Mouse (Mus musculus): ENCODE data around the gene Slc35a3. TPM values are rescaled to one million over a fixed set of nuclear protein-coding genes. Genes with fewer than 3 reads are reported as not detected.
"Not testable (repeated sequence)": the region's sequence is repeated elsewhere in the genome, so short reads cannot be mapped to it uniquely, and the experiment has no call there.

Gene Slc35a3
- polyA plus RNA-seq (2012; ENCODE audit: insufficient read depth, low replicate concordance): 4.1 and 4.5 TPM in 2 replicates

- Histone ChIP-seq H3K36me3 (replicated peaks; ENCODE audit: low read length) (peaks cover 3% of the 10 kb centered on the region), H3K4me1 (peaks cover 60% of the 10 kb centered on the region), H3K9me3 (peaks cover 5% of the 10 kb centered on the region), H3K27me3 (replicated peaks) (no peaks in the 10 kb centered on the region), H3K4me3 (replicated peaks) (peak within 1 kb of the TSS; percentile 99)
- TF ChIP-seq GATA1 (IDR thresholded peaks at IDR 0.05; ENCODE audit: borderline replicate concordance, low read length) (no peak), FLI1 (IDR thresholded peaks at IDR 0.05; ENCODE audit: low read length) (no peak)
Measured at GRCm38 (mm10) chr3:116712436-116712881, at the start of gene Slc35a3. Slc35a3 (minus strand) TSS chr3:116712831.

GRCm38 (mm10) chr3:116752818-116753217 lies 40.2 kb upstream of the Slc35a3 start:
- no peaks in the 10 kb centered on the region for H3K9me3 ChIP-seq
- H3K36me3 ChIP-seq (replicated peaks; ENCODE audit: low read length): peaks cover 82% of the 10 kb centered on the region
- peaks cover 13% of the 10 kb centered on the region for H3K4me1 ChIP-seq
- H3K4me3 ChIP-seq (replicated peaks): no peak overlapping the region
- TF ChIP-seq FLI1 (IDR thresholded peaks at IDR 0.05; ENCODE audit: low read length) (no peak), GATA1 (IDR thresholded peaks at IDR 0.05; ENCODE audit: borderline replicate concordance, low read length) (no peak)
- no peaks in the 10 kb centered on the region for H3K27me3 ChIP-seq (replicated peaks)

GRCm38 (mm10) chr3:116751191-116751860 lies 38.7 kb upstream of the Slc35a3 start:
- H3K9me3 ChIP-seq: no peaks in the 10 kb centered on the region
- H3K4me1 ChIP-seq: peaks cover 9% of the 10 kb centered on the region; the same call in 1 of the 2 replicates
- no peaks in the 10 kb centered on the region for H3K27me3 ChIP-seq (replicated peaks)
- TF ChIP-seq GATA1 (IDR thresholded peaks at IDR 0.05; ENCODE audit: borderline replicate concordance, low read length) (no peak), FLI1 (IDR thresholded peaks at IDR 0.05; ENCODE audit: low read length) (no peak)
- no peak overlapping the region for H3K4me3 ChIP-seq (replicated peaks)
- H3K36me3 ChIP-seq (replicated peaks; ENCODE audit: low read length): peaks cover 73% of the 10 kb centered on the region

- TF ChIP-seq GATA1 (IDR thresholded peaks at IDR 0.05; ENCODE audit: borderline replicate concordance, low read length) (no peak), FLI1 (IDR thresholded peaks at IDR 0.05; ENCODE audit: low read length) (no peak)
- Histone ChIP-seq H3K4me3 (replicated peaks) (no peak overlapping the region), H3K36me3 (replicated peaks; ENCODE audit: low read length) (peaks cover 80% of the 10 kb centered on the region), H3K4me1 (peaks cover 9% of the 10 kb centered on the region; the same call in 1 of the 2 replicates), H3K27me3 (replicated peaks) (no peaks in the 10 kb centered on the region), H3K9me3 (no peaks in the 10 kb centered on the region)
Measured at GRCm38 (mm10) chr3:116748391-116749170, 36.0 kb upstream of the Slc35a3 start.

GRCm38 (mm10) chr3:116747648-116748047 lies 35.0 kb upstream of the Slc35a3 start:
- H3K27me3 ChIP-seq (replicated peaks); H3K4me1 ChIP-seq; H3K4me3 ChIP-seq (replicated peaks); H3K9me3 ChIP-seq: not testable (repeated sequence)
- H3K36me3 ChIP-seq (replicated peaks; ENCODE audit: low read length): peaks cover 80% of the 10 kb centered on the region

- H3K4me1 ChIP-seq: peaks cover 12% of the 10 kb centered on the region
- TF ChIP-seq GATA1 (IDR thresholded peaks at IDR 0.05; ENCODE audit: borderline replicate concordance, low read length): no peak
- TF ChIP-seq FLI1 (IDR thresholded peaks at IDR 0.05; ENCODE audit: low read length): no peak
- H3K9me3 ChIP-seq: no peaks in the 10 kb centered on the region
- no peaks in the 10 kb centered on the region for H3K27me3 ChIP-seq (replicated peaks)
- H3K4me3 ChIP-seq (replicated peaks): no peak overlapping the region
- H3K36me3 ChIP-seq (replicated peaks; ENCODE audit: low read length): peaks cover 36% of the 10 kb centered on the region
Measured at GRCm38 (mm10) chr3:116740963-116741362, 28.3 kb upstream of the Slc35a3 start.

- Histone ChIP-seq H3K36me3 (replicated peaks; ENCODE audit: low read length) (peaks cover 28% of the 10 kb centered on the region), H3K4me1 (peaks cover 12% of the 10 kb centered on the region), H3K9me3 (no peaks in the 10 kb centered on the region), H3K4me3 (replicated peaks) (no peak overlapping the region), H3K27me3 (replicated peaks) (no peaks in the 10 kb centered on the region)
- TF ChIP-seq GATA1 (IDR thresholded peaks at IDR 0.05; ENCODE audit: borderline replicate concordance, low read length): no peak
- no peak for TF ChIP-seq FLI1 (IDR thresholded peaks at IDR 0.05; ENCODE audit: low read length)
Measured at GRCm38 (mm10) chr3:116740106-116740505, 27.5 kb upstream of the Slc35a3 start.

GRCm38 (mm10) chr3:116737326-116737731 lies 24.7 kb upstream of the Slc35a3 start:
- Histone ChIP-seq H3K36me3 (replicated peaks; ENCODE audit: low read length) (peaks cover 4% of the 10 kb centered on the region), H3K4me1 (peaks cover 12% of the 10 kb centered on the region), H3K4me3 (replicated peaks) (peak overlapping the region; percentile 11), H3K9me3 (peaks cover 4% of the 10 kb centered on the region), H3K27me3 (replicated peaks) (no peaks in the 10 kb centered on the region)
- TF ChIP-seq GATA1 (IDR thresholded peaks at IDR 0.05; ENCODE audit: borderline replicate concordance, low read length) (no peak), FLI1 (IDR thresholded peaks at IDR 0.05; ENCODE audit: low read length) (no peak)

- no peaks in the 10 kb centered on the region for H3K27me3 ChIP-seq (replicated peaks)
- H3K4me3 ChIP-seq (replicated peaks): no peak overlapping the region
- no peak for TF ChIP-seq FLI1 (IDR thresholded peaks at IDR 0.05; ENCODE audit: low read length)
- no peak for TF ChIP-seq GATA1 (IDR thresholded peaks at IDR 0.05; ENCODE audit: borderline replicate concordance, low read length)
- H3K4me1 ChIP-seq: peaks cover 26% of the 10 kb centered on the region
- H3K36me3 ChIP-seq (replicated peaks; ENCODE audit: low read length): no peaks in the 10 kb centered on the region
- H3K9me3 ChIP-seq: peaks cover 4% of the 10 kb centered on the region
Measured at GRCm38 (mm10) chr3:116729483-116730174, 17.0 kb upstream of the Slc35a3 start.
